Mouse (Mus musculus): ENCODE results near the gene 1810055G02Rik. TPM values are rescaled to one million over a fixed set of nuclear protein-coding genes. Genes with fewer than 3 reads are reported as not detected.

1810055G02Rik gene
- total RNA-seq, 2 experiments from 2014 or later: 17.5 to 18.3 TPM

DNA sequence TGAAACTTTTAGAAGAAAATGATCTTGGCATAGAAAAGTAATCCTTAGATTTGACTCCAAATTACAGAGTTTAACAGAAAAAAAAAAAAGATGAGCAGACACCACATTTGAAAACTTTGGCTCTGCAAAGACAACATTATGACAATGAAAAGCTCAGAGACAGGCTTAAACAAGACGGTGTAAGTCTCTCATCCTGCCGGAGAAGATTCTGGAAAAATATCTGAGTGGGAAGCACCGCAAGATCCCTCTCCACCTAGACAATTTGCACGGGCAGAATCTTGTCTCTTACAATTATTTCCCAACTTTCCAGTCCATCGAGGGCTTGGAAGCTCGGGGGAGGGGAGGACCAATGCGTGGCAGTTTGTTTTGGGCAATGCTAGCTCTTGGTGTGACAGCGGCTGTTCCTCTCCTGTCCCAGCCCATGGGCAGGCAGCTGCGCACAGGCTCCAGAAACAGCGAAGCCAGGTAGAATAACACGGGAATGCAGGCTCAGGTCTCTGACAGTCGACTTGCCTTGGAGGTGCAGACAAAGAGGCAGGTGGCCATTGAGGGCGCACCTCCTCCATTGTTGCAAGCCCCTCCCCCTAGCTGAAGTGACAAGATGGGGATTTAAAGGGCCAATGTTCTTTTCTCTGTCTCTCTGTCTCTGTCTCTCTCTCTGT, 35.9 kb downstream of the 1810055G02Rik start:
- peak; percentile 50 for DNase-seq

GRCm38 (mm10) chr19:3752621-3753239, 44.6 kb downstream of the 1810055G02Rik start:
- DNase-seq: no peak

- no peak for DNase-seq
These were observed 45.1 kb downstream of the 1810055G02Rik start for GRCm38 (mm10) chr19:3753240-3753633.

DNA sequence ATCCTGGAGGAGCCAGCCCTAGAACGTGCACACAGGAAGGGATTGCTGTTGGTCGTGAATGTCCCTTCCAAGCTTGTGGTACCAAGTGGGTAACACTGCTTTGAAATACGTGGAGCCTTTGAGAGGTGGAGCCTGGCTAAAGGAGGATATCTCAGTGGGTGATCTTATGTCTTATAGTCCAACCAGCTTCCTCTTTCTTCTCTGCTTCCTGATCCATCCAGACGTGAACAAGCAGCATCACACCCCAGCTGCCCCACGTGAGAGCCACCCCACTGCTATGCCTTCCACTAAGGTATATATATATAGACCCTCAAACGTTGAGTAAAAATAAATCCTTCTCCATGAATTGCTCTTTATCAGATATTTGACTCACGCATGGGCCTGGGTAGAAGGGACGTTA, 45.6 kb downstream of the 1810055G02Rik start:
- no peak for DNase-seq

GRCm38 (mm10) chr19:3757861-3758260, 49.8 kb downstream of the 1810055G02Rik start:
- DNase-seq: no peak

- DNase-seq: peak; percentile 7
These were observed 57.2 kb downstream of the 1810055G02Rik start for GRCm38 (mm10) chr19:3765221-3765820.

GRCm38 (mm10) chr19:3766378-3766777, 58.3 kb downstream of the 1810055G02Rik start:
- no peak for DNase-seq

GRCm38 (mm10) chr19:3767276-3767780, 59.2 kb downstream of the 1810055G02Rik start, which contains the start of gene Kmt5b:
Gene Kmt5b (plus strand): TSS chr19:3767421.
- DNase-seq: peak; percentile 66

Other genes with a start within 250 kb of the 1810055G02Rik start
- gene Ppp6r3, start 132.5 kb upstream of the 1810055G02Rik start, total RNA-seq (2021): 100 to 1,000 TPM; 108 TPM
- 10 to 100 TPM; 43.1 to 46.0 TPM for gene Lrp5, start 21.7 kb upstream of the 1810055G02Rik start, total RNA-seq (2021)
- gene Kmt5b, start 59.1 kb downstream of the 1810055G02Rik start, total RNA-seq (2021): 10 to 100 TPM; 36.7 to 37.7 TPM
- 10 to 100 TPM; 16.8 to 16.9 TPM for gene Chka, start 143.5 kb downstream of the 1810055G02Rik start, total RNA-seq (2021)
- gene Tcirg1, start 198.8 kb downstream of the 1810055G02Rik start, total RNA-seq (2021): 10 to 100 TPM; 19.2 to 22.9 TPM
- 100 to 1,000 TPM; 290 to 307 TPM for gene Ndufs8, start 204.5 kb downstream of the 1810055G02Rik start, total RNA-seq (2021)
- gene Aldh3b1, start 221.5 kb downstream of the 1810055G02Rik start, total RNA-seq (2021): 1 to 10 TPM; 1.6 to 1.9 TPM
- gene Unc93b1, start 226.9 kb downstream of the 1810055G02Rik start, total RNA-seq (2021): 10 to 100 TPM; 15.1 to 15.4 TPM

Data from heart, postnatal 4 days (tissue).